Mouse (Mus musculus): ENCODE measurements at regions not wholly inside any gene's neighbourhood (a gene's known extent, or its start where the extent isn't known, plus 50 kb on each side); places are given as distances from the start of the nearest gene placed in this dataset.

DNA sequence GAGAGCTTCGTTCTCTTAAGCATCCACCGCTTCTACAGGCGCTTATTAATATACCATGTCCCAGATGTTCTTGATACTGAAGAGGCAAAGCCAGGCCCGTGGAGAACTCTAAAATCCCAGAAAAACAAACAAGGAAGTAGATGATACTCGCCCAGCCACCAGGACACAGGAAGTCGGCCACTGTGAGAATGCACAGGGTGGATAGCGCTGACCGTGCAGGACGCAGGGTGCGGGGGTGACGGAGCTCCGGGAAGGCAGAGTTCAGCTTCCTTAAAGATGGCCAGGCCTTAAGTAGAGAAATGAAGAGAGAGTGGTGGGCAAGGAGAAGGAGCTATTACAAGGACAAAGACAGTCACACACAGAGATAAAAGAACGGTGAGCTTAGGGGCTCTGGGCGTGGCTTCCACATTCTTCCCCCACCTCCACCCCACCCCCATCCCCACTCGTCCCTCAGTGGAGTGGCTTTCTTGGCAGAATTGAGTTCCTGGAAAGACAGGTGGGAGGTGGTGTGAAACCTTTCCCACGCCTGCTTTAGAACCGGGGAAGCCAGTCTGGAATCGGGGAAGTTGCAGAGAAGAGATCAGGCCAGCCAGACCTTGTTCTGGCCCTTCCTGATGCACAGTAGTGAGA is 123.1 kb upstream of the Klf3 start:
- Histone ChIP-seq H3K9me3 (replicated peaks) (no peaks in the 10 kb centered on the region), H3K4me3 (replicated peaks) (no peak overlapping the region), H3K27me3 (no peaks in the 10 kb centered on the region), H3K4me1 (0 out of 2 replicates have a peak, but pooled peaks cover 8% of the 10 kb centered on the region), H3K36me3 (no peaks in the 10 kb centered on the region), H3K9ac (no peak overlapping the region), H3K27ac (no peak overlapping the region), H3K4me2 (no peak overlapping the region)
- ATAC-seq (replicated peaks; ENCODE audit: low FRiP score), result no peak
- WGBS, result 70% methylated on average over 18 of the region's 18 CpGs

DNA sequence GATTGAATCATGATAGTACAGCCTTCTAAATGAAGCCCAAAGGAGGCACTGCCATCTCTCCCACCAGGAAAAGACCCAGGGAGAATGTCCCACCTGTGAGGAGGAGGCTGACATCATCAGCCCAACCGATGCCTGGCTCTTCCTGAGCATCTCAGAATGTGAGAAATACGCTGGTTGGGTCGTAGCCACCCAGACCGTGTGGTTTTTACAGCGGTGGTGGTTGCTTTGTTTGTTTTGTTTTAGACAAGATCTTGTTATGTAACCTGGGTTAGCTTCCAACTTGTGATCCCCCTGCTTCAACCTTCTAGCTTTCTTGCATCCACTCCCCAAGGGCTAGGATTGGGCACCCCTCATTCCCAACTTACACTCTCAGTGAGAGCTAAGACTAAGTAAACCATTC is 122.0 kb upstream of the Klf3 start:
- WGBS, result 75% methylated on average over 5 of the region's 5 CpGs
- no peaks in the 10 kb centered on the region for H3K36me3 ChIP-seq
- H3K4me3 ChIP-seq (replicated peaks), result no peak overlapping the region
- no peak for ATAC-seq (replicated peaks; ENCODE audit: low FRiP score)
- H3K9ac ChIP-seq, result no peak overlapping the region
- no peaks in the 10 kb centered on the region for H3K27me3 ChIP-seq
- H3K9me3 ChIP-seq (replicated peaks), result no peaks in the 10 kb centered on the region
- H3K4me2 ChIP-seq, result no peak overlapping the region
- no peak overlapping the region for H3K27ac ChIP-seq
- 0 out of 2 replicates have a peak, but pooled peaks cover 8% of the 10 kb centered on the region for H3K4me1 ChIP-seq

DNA sequence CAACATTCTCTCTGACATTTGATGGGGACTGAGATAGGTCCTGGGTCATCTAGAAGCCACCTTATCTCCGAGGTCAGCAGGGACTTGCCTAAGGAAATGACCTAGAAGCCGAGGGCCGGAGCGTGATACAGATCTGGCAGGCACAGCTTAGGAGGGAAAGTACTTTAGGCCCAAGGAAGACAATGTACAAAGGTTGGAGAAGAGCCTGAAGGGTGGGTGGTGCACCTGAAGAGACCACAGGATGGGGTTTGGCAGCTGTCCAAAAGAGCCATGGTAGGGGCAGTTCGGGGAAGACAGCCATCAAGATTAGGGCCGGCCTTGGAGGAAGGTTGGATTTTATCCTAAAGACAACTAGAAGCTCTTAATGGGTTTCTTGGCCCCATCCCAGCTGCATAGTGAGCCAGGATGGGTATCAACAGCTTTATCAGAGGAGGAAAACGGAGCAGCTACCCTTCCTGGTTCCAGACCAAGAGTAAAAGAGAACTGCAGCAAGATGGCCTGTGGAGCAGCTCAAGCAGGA is 120.8 kb upstream of the Klf3 start:
- Histone ChIP-seq H3K4me2 (no peak overlapping the region), H3K4me1 (0 out of 2 replicates have a peak, but pooled peaks cover 4% of the 10 kb centered on the region), H3K9ac (no peak overlapping the region), H3K27me3 (no peaks in the 10 kb centered on the region), H3K9me3 (replicated peaks) (no peaks in the 10 kb centered on the region), H3K27ac (no peak overlapping the region), H3K36me3 (no peaks in the 10 kb centered on the region), H3K4me3 (replicated peaks) (no peak overlapping the region)
- no peak for ATAC-seq (replicated peaks; ENCODE audit: low FRiP score)
- 77% methylated on average over 7 of the region's 7 CpGs for WGBS

DNA sequence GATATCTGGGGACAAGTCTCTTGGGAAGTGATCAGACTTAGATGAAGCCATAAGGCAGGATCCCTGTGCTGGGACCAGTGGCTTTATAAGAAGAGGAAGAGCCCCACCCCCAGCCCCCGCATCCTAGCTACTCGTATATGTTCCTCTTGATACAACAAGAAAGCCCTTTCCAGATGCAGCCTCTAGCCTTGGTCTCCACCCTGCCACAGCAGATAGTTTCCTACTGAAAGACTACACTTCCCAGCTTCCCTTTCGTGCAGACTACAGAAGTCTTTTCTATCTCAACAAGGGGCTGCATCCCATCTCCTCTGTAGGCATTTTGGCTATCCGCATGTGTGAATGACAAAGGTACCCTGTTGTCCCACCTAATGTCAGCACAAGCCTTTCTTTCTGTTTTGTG is 119.8 kb upstream of the Klf3 start:
- Histone ChIP-seq H3K4me2 (no peak overlapping the region), H3K9ac (no peak overlapping the region), H3K27ac (no peak overlapping the region), H3K9me3 (replicated peaks) (no peaks in the 10 kb centered on the region), H3K4me1 (0 out of 2 replicates have a peak, but pooled peaks cover 4% of the 10 kb centered on the region), H3K4me3 (replicated peaks) (no peak overlapping the region), H3K27me3 (no peaks in the 10 kb centered on the region), H3K36me3 (no peaks in the 10 kb centered on the region)
- ATAC-seq (replicated peaks; ENCODE audit: low FRiP score), result no peak
- 86% methylated on average over 4 of the region's 4 CpGs for WGBS

DNA sequence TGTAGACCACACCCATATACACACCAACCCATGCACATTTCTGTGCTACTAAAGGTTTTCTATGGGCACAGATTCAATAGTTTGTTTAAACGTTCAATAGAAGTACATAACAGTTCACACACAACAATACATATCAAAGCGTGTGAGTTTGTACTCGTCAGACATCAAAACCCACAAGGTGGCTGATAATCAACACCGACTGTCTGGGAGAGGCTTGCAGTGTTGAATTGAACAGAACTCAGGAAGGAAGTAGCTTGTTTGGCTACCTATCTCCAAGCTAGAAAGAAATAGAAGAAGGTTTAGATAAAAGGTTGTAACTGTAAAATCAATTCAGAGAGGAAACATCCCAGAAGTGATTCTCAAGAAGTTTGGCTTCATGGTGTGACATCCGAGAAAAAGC is 118.9 kb upstream of the Klf3 start:
- Histone ChIP-seq H3K4me2 (no peak overlapping the region), H3K27ac (no peak overlapping the region), H3K4me1 (0 out of 2 replicates have a peak, but pooled peaks cover 4% of the 10 kb centered on the region), H3K36me3 (no peaks in the 10 kb centered on the region), H3K9me3 (replicated peaks) (no peaks in the 10 kb centered on the region), H3K9ac (no peak overlapping the region), H3K27me3 (no peaks in the 10 kb centered on the region), H3K4me3 (replicated peaks) (no peak overlapping the region)
- 89% methylated on average over 5 of the region's 5 CpGs for WGBS
- ATAC-seq (replicated peaks; ENCODE audit: low FRiP score), result no peak

DNA sequence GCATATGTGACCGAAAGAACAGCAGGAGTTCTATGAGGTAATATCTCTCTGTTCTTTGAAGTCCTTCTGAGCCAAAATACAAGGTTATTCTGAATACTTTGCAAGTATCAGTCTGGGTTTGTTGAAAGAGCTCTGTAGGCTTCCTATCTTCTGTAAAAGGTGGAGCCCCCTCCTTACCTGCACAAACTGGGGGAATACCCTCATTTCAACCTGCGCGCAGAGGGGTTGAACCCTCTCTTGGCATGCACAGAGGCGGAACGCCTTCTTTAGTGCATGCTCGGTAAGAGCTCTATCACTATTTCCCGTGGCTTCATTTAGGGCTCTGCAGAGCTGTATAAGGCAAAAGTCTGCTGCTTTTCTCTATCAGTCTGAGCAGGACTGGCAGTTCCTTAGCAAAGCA is 113.0 kb upstream of the Klf3 start:
- Histone ChIP-seq H3K9ac (no peak overlapping the region), H3K27ac (no peak overlapping the region), H3K4me1 (0 out of 2 replicates have a peak, but pooled peaks cover 2% of the 10 kb centered on the region), H3K4me3 (replicated peaks) (no peak overlapping the region), H3K36me3 (no peaks in the 10 kb centered on the region), H3K27me3 (no peaks in the 10 kb centered on the region), H3K4me2 (no peak overlapping the region), H3K9me3 (replicated peaks) (no peaks in the 10 kb centered on the region)
- 88% methylated on average over 7 of the region's 7 CpGs for WGBS
- ATAC-seq (replicated peaks; ENCODE audit: low FRiP score), result no peak

DNA sequence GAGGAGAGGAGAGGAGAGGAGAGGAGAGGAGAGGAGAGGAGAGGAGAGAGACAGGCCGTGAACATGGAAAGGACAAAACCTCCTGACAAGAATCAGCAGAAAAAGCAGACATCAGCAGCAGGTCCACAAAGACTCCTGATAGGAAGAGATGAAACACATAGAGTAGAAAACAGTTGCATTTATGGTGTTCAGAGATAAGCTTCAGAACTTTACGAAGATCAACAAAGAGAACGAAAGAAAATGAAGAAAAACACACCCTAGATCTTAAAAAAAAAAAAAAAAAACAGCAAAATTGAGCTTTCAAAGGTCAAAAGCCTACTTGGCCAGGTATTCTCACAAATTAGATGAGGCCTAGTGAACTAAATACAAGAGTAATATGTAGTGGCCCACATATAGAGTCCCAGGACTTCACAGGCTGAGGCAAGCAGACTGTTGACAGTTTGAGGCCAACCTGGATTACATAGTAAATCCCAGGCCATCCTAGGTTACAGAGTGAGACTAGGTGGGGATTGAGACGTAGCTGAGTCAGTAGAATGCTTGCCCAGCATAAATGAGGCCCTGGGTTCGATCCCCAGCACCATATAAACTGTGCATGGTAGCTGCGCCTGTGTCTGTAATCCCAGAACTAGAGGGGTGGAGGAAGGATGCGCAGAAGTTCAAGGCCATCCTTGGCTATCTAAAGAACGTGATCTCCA is 111.6 kb upstream of the Klf3 start:
- H3K4me1 ChIP-seq, result 0 out of 2 replicates have a peak, but pooled peaks cover 2% of the 10 kb centered on the region
- no peaks in the 10 kb centered on the region for H3K36me3 ChIP-seq
- no peak overlapping the region for H3K4me3 ChIP-seq (replicated peaks)
- H3K27me3 ChIP-seq, result no peaks in the 10 kb centered on the region
- ATAC-seq (replicated peaks; ENCODE audit: low FRiP score), result no peak
- H3K4me2 ChIP-seq, result no peak overlapping the region
- H3K27ac ChIP-seq, result no peak overlapping the region
- H3K9ac ChIP-seq, result no peak overlapping the region
- H3K9me3 ChIP-seq (replicated peaks), result no peaks in the 10 kb centered on the region
- 92% methylated on average over 8 of the region's 8 CpGs for WGBS

DNA sequence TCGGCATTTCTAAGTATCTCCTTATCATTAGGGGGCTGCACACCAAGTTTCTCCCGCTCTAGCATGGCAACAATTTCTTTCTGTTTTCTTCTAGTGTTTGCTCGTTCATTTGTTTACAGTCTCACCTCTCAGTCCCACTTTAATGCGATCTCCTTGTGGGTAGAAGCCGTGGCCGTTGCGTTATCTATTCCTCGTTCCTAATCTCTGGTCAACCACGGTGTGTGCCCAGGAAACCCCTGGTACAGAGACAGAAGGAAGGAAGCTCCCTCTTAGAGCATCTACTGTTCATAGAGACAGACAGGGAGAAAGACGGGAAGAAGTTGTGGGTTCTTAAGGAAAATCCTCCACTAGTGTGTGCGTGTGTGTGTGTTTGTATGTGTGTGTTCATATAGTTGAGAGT is 110.9 kb upstream of the Klf3 start:
- no peak for ATAC-seq (replicated peaks; ENCODE audit: low FRiP score)
- Histone ChIP-seq H3K9me3 (replicated peaks) (no peaks in the 10 kb centered on the region), H3K4me1 (0 out of 2 replicates have a peak, but pooled peaks cover 2% of the 10 kb centered on the region), H3K4me2 (no peak overlapping the region), H3K36me3 (no peaks in the 10 kb centered on the region), H3K27me3 (no peaks in the 10 kb centered on the region), H3K9ac (no peak overlapping the region), H3K27ac (no peak overlapping the region), H3K4me3 (replicated peaks) (no peak overlapping the region)
- WGBS, result 90% methylated on average over 11 of the region's 11 CpGs

DNA sequence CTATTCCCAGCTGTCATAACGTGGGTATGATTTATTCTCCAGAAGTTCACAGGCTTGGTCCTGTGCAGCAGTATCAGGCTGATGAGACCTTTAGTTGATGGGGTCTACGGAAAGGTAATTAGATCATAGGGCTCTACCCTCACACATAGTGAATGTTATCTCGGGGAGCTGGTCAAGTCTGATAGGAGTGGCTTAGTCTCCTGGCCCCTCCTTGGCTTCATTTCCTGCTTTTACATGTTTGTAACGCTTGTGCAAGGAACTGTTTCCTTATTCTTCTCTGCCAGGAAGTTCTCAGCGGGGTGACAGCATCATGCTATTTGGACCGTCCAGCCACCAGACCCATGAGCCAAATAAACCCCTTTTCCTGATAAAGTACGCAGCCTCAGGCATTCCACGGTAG is 109.6 kb upstream of the Klf3 start:
- H3K27me3 ChIP-seq, result no peaks in the 10 kb centered on the region
- H3K4me1 ChIP-seq, result 0 out of 2 replicates have a peak, but pooled peaks cover 2% of the 10 kb centered on the region
- 80% methylated on average over 8 of the region's 8 CpGs for WGBS
- H3K27ac ChIP-seq, result no peak overlapping the region
- H3K9ac ChIP-seq, result no peak overlapping the region
- no peaks in the 10 kb centered on the region for H3K36me3 ChIP-seq
- no peak overlapping the region for H3K4me2 ChIP-seq
- H3K9me3 ChIP-seq (replicated peaks), result no peaks in the 10 kb centered on the region
- ATAC-seq (replicated peaks; ENCODE audit: low FRiP score), result no peak
- H3K4me3 ChIP-seq (replicated peaks), result no peak overlapping the region

DNA sequence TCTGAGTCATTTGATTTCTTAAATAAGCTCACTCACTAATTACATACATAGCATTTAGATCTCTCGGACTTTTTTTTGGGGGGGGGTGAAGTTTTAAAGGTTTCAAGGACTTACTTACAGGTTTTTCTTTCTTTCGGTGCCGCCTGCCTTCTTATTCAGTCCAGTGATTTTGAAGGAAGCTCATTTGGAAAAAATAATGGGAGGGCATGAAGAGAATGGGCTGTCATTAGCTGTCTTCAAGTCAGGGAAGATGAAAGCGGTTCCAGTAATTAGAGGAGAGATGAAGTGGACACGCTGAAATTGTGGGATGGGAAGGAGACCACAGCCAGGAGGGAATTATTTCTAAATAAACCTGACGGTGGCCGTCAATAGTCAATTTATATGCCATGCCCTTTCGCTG is 108.6 kb upstream of the Klf3 start:
- no peak for ATAC-seq (replicated peaks; ENCODE audit: low FRiP score)
- no peak overlapping the region for H3K9ac ChIP-seq
- WGBS, result 64% methylated on average over 8 of the region's 8 CpGs

DNA sequence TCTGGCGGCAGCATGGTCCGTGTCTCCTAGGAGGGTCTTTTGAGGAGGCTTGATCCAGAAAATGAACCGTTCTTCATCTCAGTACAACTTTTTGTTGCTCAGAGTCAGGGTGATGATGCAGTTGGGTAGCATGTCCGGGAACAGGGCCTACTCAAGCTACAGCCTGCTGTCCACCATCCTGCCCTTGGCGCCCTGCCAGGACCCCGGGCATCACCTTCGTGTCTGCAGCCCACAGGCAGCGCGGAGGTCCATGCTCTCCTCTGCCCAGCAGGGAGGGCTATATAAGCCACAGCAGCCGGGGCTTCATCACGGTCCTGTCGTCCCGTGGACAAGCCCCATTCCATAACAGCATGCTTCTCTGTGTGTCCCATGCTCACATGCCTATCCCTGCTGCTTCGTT is 107.1 kb upstream of the Klf3 start:
- no peaks in the 10 kb centered on the region for H3K27me3 ChIP-seq
- no peak overlapping the region for H3K4me3 ChIP-seq (replicated peaks)
- 0 out of 2 replicates have a peak, but pooled peaks cover 2% of the 10 kb centered on the region for H3K4me1 ChIP-seq
- no peaks in the 10 kb centered on the region for H3K9me3 ChIP-seq (replicated peaks)
- no peak overlapping the region for H3K4me2 ChIP-seq
- no peak overlapping the region for H3K9ac ChIP-seq
- H3K27ac ChIP-seq, result no peak overlapping the region
- no peak for ATAC-seq (replicated peaks; ENCODE audit: low FRiP score)
- no peaks in the 10 kb centered on the region for H3K36me3 ChIP-seq
- WGBS, result 86% methylated on average over 14 of the region's 14 CpGs

More for the DNA sequence above, 108.6 kb upstream of the Klf3 start:
- 0 out of 2 replicates have a peak, but pooled peaks cover 2% of the 10 kb centered on the region for H3K4me1 ChIP-seq
- H3K4me2 ChIP-seq, result no peak overlapping the region
- no peak overlapping the region for H3K4me3 ChIP-seq (replicated peaks)
- H3K27me3 ChIP-seq, result no peaks in the 10 kb centered on the region
- no peaks in the 10 kb centered on the region for H3K36me3 ChIP-seq
- no peaks in the 10 kb centered on the region for H3K9me3 ChIP-seq (replicated peaks)
- no peak overlapping the region for H3K27ac ChIP-seq

DNA sequence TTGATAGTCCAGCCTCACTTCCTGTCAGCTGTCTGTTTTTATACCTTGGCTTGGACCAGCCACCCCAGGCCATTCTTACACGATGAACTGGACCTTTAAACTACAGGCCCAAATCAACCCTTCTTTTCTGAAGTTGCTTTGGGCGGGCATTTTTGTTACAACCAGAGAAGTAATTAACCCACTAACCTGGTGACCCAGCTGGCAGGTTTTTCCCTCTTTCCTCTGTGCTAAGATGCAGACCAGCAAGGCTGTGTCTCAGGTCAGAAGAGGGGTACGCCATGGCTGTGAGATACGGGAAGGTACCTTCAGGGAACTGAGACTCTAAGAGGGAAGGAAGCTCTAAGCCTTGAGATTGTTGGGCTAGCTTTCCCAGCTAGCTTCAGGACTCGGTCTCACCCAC is 105.7 kb upstream of the Klf3 start:
- ATAC-seq (replicated peaks; ENCODE audit: low FRiP score), result no peak

More for the DNA sequence above, 105.7 kb upstream of the Klf3 start:
- H3K4me3 ChIP-seq (replicated peaks), result no peak overlapping the region
- H3K4me2 ChIP-seq, result no peak overlapping the region
- peaks cover 14% of the 10 kb centered on the region for H3K4me1 ChIP-seq
- H3K9me3 ChIP-seq (replicated peaks), result no peaks in the 10 kb centered on the region
- no peaks in the 10 kb centered on the region for H3K36me3 ChIP-seq
- H3K27me3 ChIP-seq, result no peaks in the 10 kb centered on the region
- WGBS, result 91% methylated on average over 5 of the region's 5 CpGs
- no peak overlapping the region for H3K9ac ChIP-seq
- H3K27ac ChIP-seq, result no peak overlapping the region
